8 mouse cellular contexts compared by ENCODE assay signal in the genomic region with DNA sequence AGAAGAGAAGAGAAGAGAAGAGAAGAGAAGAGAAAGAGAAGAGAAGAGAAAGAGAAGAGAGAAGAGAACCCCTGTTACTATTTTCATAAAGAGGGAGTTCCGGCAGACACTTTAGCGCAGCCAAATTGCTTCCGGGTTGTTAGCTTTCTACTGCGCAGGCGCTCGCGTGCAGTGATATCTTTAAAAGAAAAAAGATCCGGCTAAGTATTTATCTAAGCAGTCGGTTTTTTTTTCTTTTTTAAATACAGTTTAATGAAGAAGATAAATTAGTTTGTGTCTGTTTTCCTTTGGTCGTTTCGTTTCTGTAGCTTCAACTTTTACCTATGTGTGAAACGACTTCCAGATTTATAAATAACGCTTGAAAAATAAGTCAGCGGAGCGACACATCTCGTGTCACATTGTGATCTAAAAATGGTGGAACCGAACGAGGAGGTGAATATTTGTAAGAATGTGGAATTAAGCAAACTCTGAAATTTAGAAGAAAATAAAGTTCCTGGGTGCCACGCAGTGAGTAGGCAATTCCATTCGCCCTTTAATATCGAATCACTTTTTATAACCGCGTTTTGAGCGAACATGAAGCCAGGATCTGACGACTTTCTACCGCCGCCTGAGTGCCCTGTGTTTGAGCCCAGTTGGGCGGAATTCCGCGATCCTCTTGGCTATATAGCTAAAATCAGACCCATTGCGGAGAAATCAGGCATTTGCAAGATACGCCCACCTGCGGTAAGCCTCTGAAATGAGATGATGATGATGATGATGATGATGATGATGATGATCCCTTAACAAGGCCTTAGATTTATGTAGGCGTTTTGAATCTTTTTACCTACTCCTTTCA. TPM values are rescaled to one million over a fixed set of nuclear protein-coding genes. Genes with fewer than 3 reads are reported as not detected.
DNase-seq lines count a peak whose midpoint lies in the region; ATAC-seq and TF ChIP-seq lines count a peak whose summit lies in the region.

Gene Kdm5d, plus strand, starts transcription at position 396 of the 835 bp plus-strand sequence.

- no peak within 1 kb of the TSS for H3K27ac ChIP-seq in bone marrow, adult 2 months (ENCODE audit: control insufficient read depth, insufficient read depth, low read depth, low read length, poor library complexity)
- no peak within 1 kb of the TSS for H3K27ac ChIP-seq in hindbrain, embryonic 11.5 days (ENCODE audit: low read depth, low read length)
- H3K27ac ChIP-seq in limb, embryonic 14.5 days (replicated peaks; ENCODE audit: low read depth, low read length), result peak within 1 kb of the TSS; percentile 52; the same call in 1 of the 2 replicates
- 0 out of 2 replicates have a peak within 1 kb of the TSS, but pooled peaks have one; percentile 32 for H3K27ac ChIP-seq in midbrain, embryonic 14.5 days (replicated peaks; ENCODE audit: low read depth, low read length)
- no peak within 1 kb of the TSS for H3K27ac ChIP-seq in stomach, postnatal 0 days (replicated peaks)

- H3K4me3 ChIP-seq in bone marrow, adult 2 months (replicated peaks; ENCODE audit: control insufficient read depth, low read depth, low read length), result peak within 1 kb of the TSS; percentile 69
- H3K4me3 ChIP-seq in hindbrain, embryonic 11.5 days (ENCODE audit: low read depth, low read length), result peak within 1 kb of the TSS; percentile 35
- peak within 1 kb of the TSS; percentile 39 for H3K4me3 ChIP-seq in limb, embryonic 14.5 days (replicated peaks; ENCODE audit: low read length)
- peak within 1 kb of the TSS; percentile 39 for H3K4me3 ChIP-seq in midbrain, embryonic 14.5 days (replicated peaks; ENCODE audit: low read depth, low read length)
- peak within 1 kb of the TSS; percentile 39 for H3K4me3 ChIP-seq in stomach, postnatal 0 days (ENCODE audit: low read depth, low read length)

- ATAC-seq in hindbrain, embryonic 11.5 days (ENCODE audit: low FRiP score), result no peak
- no peak for ATAC-seq in limb, embryonic 14.5 days (ENCODE audit: low FRiP score, low read depth)
- no peak for ATAC-seq in midbrain, embryonic 14.5 days (ENCODE audit: low FRiP score, low TSS enrichment)
- ATAC-seq in stomach, postnatal 0 days (ENCODE audit: low FRiP score, low TSS enrichment), result no peak

- 3% methylated on average over 34 of the region's 34 CpGs for WGBS in bone marrow, adult 2 months
- 4% methylated on average over 25 of the region's 34 CpGs for WGBS in hindbrain, embryonic 11.5 days
- WGBS in limb, embryonic 14.5 days, result under 1% methylated on average over 33 of the region's 34 CpGs
- WGBS in midbrain, embryonic 14.5 days, result 1% methylated on average over 34 of the region's 34 CpGs
- WGBS in stomach, postnatal 0 days, result 4% methylated on average over 33 of the region's 34 CpGs

- TF ChIP-seq CTCF in bone marrow, adult 2 months (IDR thresholded peaks at IDR 0.05; ENCODE audit: control insufficient read depth, insufficient read depth, low read length), result no peak
- TF ChIP-seq CTCF in stomach, postnatal 0 days (IDR thresholded peaks at IDR 0.05; ENCODE audit: low read depth), result no peak

- H3K27me3 ChIP-seq in hindbrain, embryonic 11.5 days (ENCODE audit: control insufficient read depth, insufficient read depth, low read length), result no peaks in the 10 kb centered on the region
- no peaks in the 10 kb centered on the region for H3K27me3 ChIP-seq in limb, embryonic 14.5 days (ENCODE audit: control insufficient read depth, insufficient read depth, low read length)
- no peaks in the 10 kb centered on the region for H3K27me3 ChIP-seq in midbrain, embryonic 14.5 days (ENCODE audit: control insufficient read depth, insufficient read depth, low read length)
- H3K27me3 ChIP-seq in stomach, postnatal 0 days (ENCODE audit: control insufficient read depth, insufficient read depth, low read length), result no peaks in the 10 kb centered on the region

- 0 out of 2 replicates have a peak within 1 kb of the TSS, but pooled peaks have one; percentile 19 for H3K9ac ChIP-seq in hindbrain, embryonic 11.5 days (ENCODE audit: low read depth, low read length)
- H3K9ac ChIP-seq in limb, embryonic 14.5 days (ENCODE audit: low read depth, low read length, severe bottlenecking), result peak within 1 kb of the TSS; percentile 56
- peak within 1 kb of the TSS; percentile 34; the same call in 1 of the 2 replicates for H3K9ac ChIP-seq in midbrain, embryonic 14.5 days (replicated peaks; ENCODE audit: low read length)
- peak within 1 kb of the TSS; percentile 45; the same call in 1 of the 2 replicates for H3K9ac ChIP-seq in stomach, postnatal 0 days (ENCODE audit: low read length)

- H3K36me3 ChIP-seq in hindbrain, embryonic 11.5 days (ENCODE audit: control insufficient read depth, insufficient read depth, low read length), result no peaks in the 10 kb centered on the region
- no peaks in the 10 kb centered on the region for H3K36me3 ChIP-seq in limb, embryonic 14.5 days (ENCODE audit: control insufficient read depth, insufficient read depth, low read length)
- no peaks in the 10 kb centered on the region for H3K36me3 ChIP-seq in midbrain, embryonic 14.5 days (ENCODE audit: control insufficient read depth, insufficient read depth, low read length)
- H3K36me3 ChIP-seq in stomach, postnatal 0 days (ENCODE audit: control insufficient read depth, insufficient read depth, low read length), result no peaks in the 10 kb centered on the region

- no peaks in the 10 kb centered on the region for H3K4me1 ChIP-seq in bone marrow, adult 2 months (ENCODE audit: control insufficient read depth, insufficient read depth, low read length)
- no peaks in the 10 kb centered on the region for H3K4me1 ChIP-seq in hindbrain, embryonic 11.5 days (replicated peaks; ENCODE audit: control insufficient read depth, insufficient read depth, low read length)
- H3K4me1 ChIP-seq in limb, embryonic 14.5 days (ENCODE audit: control insufficient read depth, insufficient read depth, low read length), result no peaks in the 10 kb centered on the region
- H3K4me1 ChIP-seq in midbrain, embryonic 14.5 days (ENCODE audit: control insufficient read depth, insufficient read depth, low read length), result no peaks in the 10 kb centered on the region
- H3K4me1 ChIP-seq in stomach, postnatal 0 days (replicated peaks; ENCODE audit: control insufficient read depth, insufficient read depth), result no peaks in the 10 kb centered on the region

- no peak for TF ChIP-seq EP300 in stomach, postnatal 0 days (optimal IDR thresholded peaks at IDR 0.05)

- peak; percentile 58 for DNase-seq in adrenal gland, postnatal 10 days
- no peak for DNase-seq in adrenal gland, adult 8-10 months
- DNase-seq in fibroblast of lung, adult 2 months (ENCODE audit: low read depth), result peak; percentile 39
- peak; percentile 56 for DNase-seq in hindbrain, embryonic 11.5 days (ENCODE audit: low spot score)
- DNase-seq in limb, embryonic 14.5 days (ENCODE audit: low spot score), result peak; percentile 69
- DNase-seq in midbrain, embryonic 14.5 days, result peak; percentile 79
- peak; percentile 52 for DNase-seq in stomach, postnatal 0 days (ENCODE audit: low spot score)

- TF ChIP-seq POLR2A in bone marrow, adult 2 months (IDR thresholded peaks at IDR 0.05; ENCODE audit: borderline replicate concordance, control insufficient read depth, low read depth, low read length), result no peak
- no peak for TF ChIP-seq POLR2A in limb, embryonic 14.5 days (IDR thresholded peaks at IDR 0.05; ENCODE audit: borderline replicate concordance, extremely low read depth, insufficient read depth, insufficient read length)

- H3K9me3 ChIP-seq in hindbrain, embryonic 11.5 days (ENCODE audit: control insufficient read depth, low read length), result no peaks in the 10 kb centered on the region
- H3K9me3 ChIP-seq in limb, embryonic 14.5 days (ENCODE audit: control insufficient read depth, low read length), result no peaks in the 10 kb centered on the region
- no peaks in the 10 kb centered on the region for H3K9me3 ChIP-seq in midbrain, embryonic 14.5 days (ENCODE audit: control insufficient read depth, low read length)
- no peaks in the 10 kb centered on the region for H3K9me3 ChIP-seq in stomach, postnatal 0 days (ENCODE audit: control insufficient read depth, low read length)

- no peak within 1 kb of the TSS; the same call in 1 of the 2 replicates for H3K4me2 ChIP-seq in hindbrain, embryonic 11.5 days (replicated peaks; ENCODE audit: low read depth, low read length)
- peak within 1 kb of the TSS; percentile 33; the same call in 1 of the 2 replicates for H3K4me2 ChIP-seq in limb, embryonic 14.5 days (replicated peaks; ENCODE audit: low read depth, low read length, severe bottlenecking)
- H3K4me2 ChIP-seq in midbrain, embryonic 14.5 days (ENCODE audit: low read length), result peak within 1 kb of the TSS; percentile 46
- peak within 1 kb of the TSS; percentile 17; the same call in 1 of the 2 replicates for H3K4me2 ChIP-seq in stomach, postnatal 0 days (replicated peaks; ENCODE audit: low read depth)

RNA-seq across cellular contexts. Expression of gene Kdm5d, which starts in this region (rescaled TPM):
- total RNA-seq in adrenal gland, postnatal 10 days (2021), result 10 to 100 TPM in 1 of 2 experiments, not detected in 1; 15.0 TPM
- 10 to 100 TPM in 2 of 4 experiments, not detected in 2; 20.7 to 31.3 TPM for total RNA-seq in adrenal gland, adult 8-10 months (2022)
- polyA plus RNA-seq in bone marrow, adult 2 months (2011; ENCODE audit: insufficient read depth, insufficient read length, low replicate concordance, missing spikeins), result 3.1 and 5.0 TPM in 2 replicates
- 12.8 and 20.6 TPM in 2 replicates for polyA plus RNA-seq in hindbrain, embryonic 11.5 days (2014; fragmentation: Nextera tagmentation; extraction: Ambion mirVana)
- polyA plus RNA-seq in limb, embryonic 14.5 days (2012; rRNA removed), result 3.0 and 18.8 TPM in 2 replicates
- polyA plus RNA-seq in limb, embryonic 14.5 days (2014; fragmentation: Nextera tagmentation; extraction: Ambion mirVana), result 19.7 TPM in 1 of 2 replicates, not detected in the other
- polyA plus RNA-seq in midbrain, embryonic 14.5 days (2014; fragmentation: Nextera tagmentation; extraction: Ambion mirVana), result 28.9 TPM in 1 of 2 replicates, not detected in the other
- not detected in 2 replicates for polyA plus RNA-seq in stomach, postnatal 0 days (2015; fragmentation: Nextera tagmentation; extraction: Ambion mirVana)

Comparison
In these comparisons a context has a peak if more than half of its experiments do, and no peak if none do; other contexts are left out.
1. H3K27ac ChIP-seq: peak in limb, embryonic 14.5 days (single experiment) and midbrain, embryonic 14.5 days (single experiment); none in bone marrow, adult 2 months (single experiment), hindbrain, embryonic 11.5 days (single experiment) and stomach, postnatal 0 days (single experiment).
2. Peak in every context shown above with its lines, with median percentiles within 50 percentile points of each other: H3K4me3 ChIP-seq and H3K9ac ChIP-seq.